In genomic region chr5:140505208-140505780, GRCm38 (mm10) we compare ENCODE assay signal across 8 mouse cellular contexts. TPM values are rescaled to one million over a fixed set of nuclear protein-coding genes. Genes with fewer than 3 reads are reported as not detected.
A peak's percentile ranks its signal among the peaks of the same experiment; 100 is the strongest.
DNase-seq lines count a peak whose midpoint lies in the region; ATAC-seq and TF ChIP-seq lines count a peak whose summit lies in the region.

TSS of gene Chst12 (plus strand) at chr5:140505550.

- ATAC-seq in common myeloid progenitor, adult 5-6 weeks (replicated peaks; ENCODE audit: low read depth, poor library complexity, severe bottlenecking) = peak; percentile 68
- ATAC-seq in hindbrain, postnatal 0 days = peak; percentile 97
- peak; percentile 56 for ATAC-seq in megakaryocyte, adult 5-6 weeks (ENCODE audit: poor library complexity, severe bottlenecking)

- no peaks in the 10 kb centered on the region for H3K27me3 ChIP-seq in hindbrain, postnatal 0 days (ENCODE audit: insufficient read depth, low read length)

- DNase-seq in ZHBTc4 (ENCODE audit: low read depth, low spot score) = peak; percentile 100
- peak; percentile 100 for DNase-seq in gastrocnemius, adult 2 months
- peak; percentile 100 for DNase-seq in hindbrain, postnatal 0 days (ENCODE audit: low spot score)
- DNase-seq in left cerebral cortex, adult 2 months (ENCODE audit: extremely low spot score in 1 of 2, low spot score in 2 of 2) = peak; percentile 99
- DNase-seq in right cerebral cortex, adult 2 months (ENCODE audit: low spot score in 2 of 2) = peak; percentile 99
- DNase-seq in urinary bladder, postnatal 14 days (ENCODE audit: low spot score) = peak; percentile 100

- peak within 1 kb of the TSS; percentile 83 for H3K4me3 ChIP-seq in gastrocnemius, adult 2 months
- H3K4me3 ChIP-seq in hindbrain, postnatal 0 days (ENCODE audit: low read length) = peak within 1 kb of the TSS; percentile 59
- H3K4me3 ChIP-seq in left cerebral cortex, adult 2 months = peak within 1 kb of the TSS; percentile 54

- WGBS in hindbrain, postnatal 0 days = under 1% methylated on average over 37 of the region's 38 CpGs

- no peaks in the 10 kb centered on the region for H3K36me3 ChIP-seq in hindbrain, postnatal 0 days (ENCODE audit: insufficient read depth, low read length)

- H3K9ac ChIP-seq in hindbrain, postnatal 0 days (replicated peaks; ENCODE audit: low read length) = peak within 1 kb of the TSS; percentile 79

- H3K4me2 ChIP-seq in hindbrain, postnatal 0 days (ENCODE audit: low read depth, low read length) = peak within 1 kb of the TSS; percentile 64

- no peaks in the 10 kb centered on the region for H3K9me3 ChIP-seq in hindbrain, postnatal 0 days (ENCODE audit: low read length)

- 0 out of 2 replicates have a peak, but pooled peaks have one; percentile 1 for TF ChIP-seq CTCF in gastrocnemius, adult 2 months (IDR thresholded peaks at IDR 0.05)
- TF ChIP-seq CTCF in hindbrain, postnatal 0 days (IDR thresholded peaks at IDR 0.05; ENCODE audit: low read depth) = peak; percentile 36; the same call in 1 of the 2 replicates
- no peak for TF ChIP-seq CTCF in left cerebral cortex, adult 2 months (IDR thresholded peaks at IDR 0.05)

- peaks cover 20% of the 10 kb centered on the region for H3K4me1 ChIP-seq in hindbrain, postnatal 0 days (ENCODE audit: insufficient read depth, low read length)

- H3K27ac ChIP-seq in gastrocnemius, adult 2 months = peak within 1 kb of the TSS; percentile 89
- H3K27ac ChIP-seq in hindbrain, postnatal 0 days = peak within 1 kb of the TSS; percentile 80
- H3K27ac ChIP-seq in left cerebral cortex, adult 2 months = peak within 1 kb of the TSS; percentile 80

- intact Hi-C loops in gastrocnemius, adult 2 months (cut with DNase I) = loop anchor here (5.0 kb wide), 1 partner anchor 83 kb away; no protein-coding TSS in a partner anchor
- intact Hi-C loops in left cerebral cortex, adult 2 months (cut with DNase I) = loop anchor here (2.0 kb wide), 1 partner anchor 86 kb away; the partner anchor contains the start of gene Eif3b

RNA-seq across cellular contexts. Expression of gene Chst12, which starts in this region (rescaled TPM):
- 10.1 and 15.3 TPM in 2 replicates for total RNA-seq in common myeloid progenitor, adult 5-6 weeks (2017)
- total RNA-seq in gastrocnemius, adult 2 months (2021) = 1 to 10 TPM; 4.3 to 7.4 TPM
- 9.8 and 22.7 TPM in 2 replicates for total RNA-seq in hindbrain, postnatal 0 days (2014; rRNA removed)
- 19.1 and 22.0 TPM in 2 replicates for polyA plus RNA-seq in hindbrain, postnatal 0 days (2015; fragmentation: Nextera tagmentation; extraction: Ambion mirVana)
- 10 to 100 TPM; 16.2 to 17.5 TPM for total RNA-seq in left cerebral cortex, adult 2 months (2021)
- total RNA-seq in megakaryocyte, adult 5-6 weeks (2015) = 89.4 and 92.0 TPM in 2 replicates
- 41.7 and 44.5 TPM in 2 replicates for total RNA-seq in megakaryocyte, adult 5-6 weeks (2017)

Comparison
In these comparisons a context has a peak if more than half of its experiments do, and no peak if none do; other contexts are left out.
1. Peak in every context shown above with its lines: DNase-seq, ATAC-seq, H3K4me3 ChIP-seq and H3K27ac ChIP-seq.